Mouse (Mus musculus) kidney, postnatal 25 days (tissue): Measurements from ENCODE around the gene Cflar.
A peak's percentile ranks its signal among the peaks of the same experiment; 100 is the strongest.
"Not testable (repeated sequence)": the region's sequence is repeated elsewhere in the genome, so short reads cannot be mapped to it uniquely, and the experiment has no call there.

Source experiments
- DNase-seq, 2 experiments: peaks; one replicate each; pipeline ENCODE4 v3.0.0; 2021; ENCODE audit warnings: mixed read lengths in 2 of 2

Cflar gene

DNA sequence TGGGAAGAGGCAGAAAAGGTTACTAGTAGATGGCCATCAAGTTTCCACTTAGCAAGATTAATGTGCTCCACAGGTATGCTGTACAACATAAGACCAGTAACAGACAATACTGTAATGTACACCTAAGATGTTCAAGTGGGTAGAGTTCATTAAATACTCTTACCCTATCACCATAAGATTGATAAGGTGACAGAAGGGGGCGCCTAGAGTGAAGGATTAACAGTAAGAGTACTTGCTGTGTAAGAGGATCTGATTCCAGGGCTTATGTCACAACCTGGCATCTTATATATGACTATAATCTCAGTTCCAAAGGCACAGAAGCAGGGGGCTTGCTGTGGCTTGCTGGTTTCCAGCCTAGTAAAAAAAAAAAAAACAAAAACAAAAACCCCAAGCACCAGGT is 66.9 kb downstream of the Cflar start:
- DNase-seq = no peak

DNA sequence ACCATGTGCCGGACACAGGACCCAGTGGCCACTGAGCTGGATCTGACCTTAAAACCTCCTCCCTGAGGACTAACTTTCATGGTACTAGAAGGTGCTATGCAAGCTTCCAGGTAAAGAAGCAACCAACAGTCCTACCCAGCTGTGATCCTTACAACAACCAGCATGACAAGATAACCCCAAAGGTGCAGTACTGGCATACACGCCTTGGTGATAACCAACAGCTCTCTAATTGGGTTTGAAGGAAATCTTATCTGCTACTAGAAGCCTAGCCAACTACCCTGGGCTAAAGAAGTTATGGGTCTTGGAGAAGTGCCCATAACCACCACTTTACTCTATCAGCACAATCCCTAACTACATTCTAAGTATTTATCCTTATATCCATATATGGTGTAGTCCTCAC is 75.0 kb downstream of the Cflar start:
- DNase-seq = no peak

DNA sequence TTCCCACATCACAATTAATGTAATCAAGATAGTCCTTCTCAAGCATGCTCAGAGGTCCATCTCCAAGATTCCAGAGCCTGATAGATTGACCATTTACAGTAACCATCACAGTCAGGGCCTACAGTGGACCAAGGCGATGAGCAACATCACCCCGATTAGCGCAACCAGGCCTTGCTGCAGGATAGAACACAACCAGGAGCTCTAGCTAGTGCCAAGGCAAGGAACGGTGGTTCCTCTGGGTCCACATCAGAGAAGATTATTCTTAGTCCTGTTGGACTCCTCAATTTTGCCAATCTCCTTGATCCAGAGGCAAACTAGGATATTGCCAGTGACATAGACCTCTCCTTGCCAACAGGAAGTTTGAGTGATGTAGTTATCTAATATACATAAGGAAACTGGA is 77.1 kb downstream of the Cflar start:
- no peak for DNase-seq

DNA sequence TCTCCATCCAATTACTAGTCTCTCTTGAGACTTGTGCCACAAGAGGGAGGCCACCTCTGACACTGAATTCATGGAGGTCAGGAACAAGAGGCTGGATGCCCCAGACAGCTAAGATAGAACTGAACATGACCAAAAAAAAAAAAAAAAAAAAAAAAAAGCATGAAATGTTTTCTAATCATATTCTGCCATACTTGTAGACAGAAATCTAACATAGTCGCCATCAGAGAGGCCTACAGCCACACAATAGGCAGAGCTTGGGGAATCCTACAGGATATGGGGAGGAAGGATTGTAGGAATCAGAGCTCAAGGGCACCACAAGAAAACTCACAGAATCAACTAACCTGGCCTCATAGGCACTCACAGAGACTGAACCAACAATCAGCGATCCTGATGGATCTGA is 83.4 kb downstream of the Cflar start:
- no peak for DNase-seq

DNA sequence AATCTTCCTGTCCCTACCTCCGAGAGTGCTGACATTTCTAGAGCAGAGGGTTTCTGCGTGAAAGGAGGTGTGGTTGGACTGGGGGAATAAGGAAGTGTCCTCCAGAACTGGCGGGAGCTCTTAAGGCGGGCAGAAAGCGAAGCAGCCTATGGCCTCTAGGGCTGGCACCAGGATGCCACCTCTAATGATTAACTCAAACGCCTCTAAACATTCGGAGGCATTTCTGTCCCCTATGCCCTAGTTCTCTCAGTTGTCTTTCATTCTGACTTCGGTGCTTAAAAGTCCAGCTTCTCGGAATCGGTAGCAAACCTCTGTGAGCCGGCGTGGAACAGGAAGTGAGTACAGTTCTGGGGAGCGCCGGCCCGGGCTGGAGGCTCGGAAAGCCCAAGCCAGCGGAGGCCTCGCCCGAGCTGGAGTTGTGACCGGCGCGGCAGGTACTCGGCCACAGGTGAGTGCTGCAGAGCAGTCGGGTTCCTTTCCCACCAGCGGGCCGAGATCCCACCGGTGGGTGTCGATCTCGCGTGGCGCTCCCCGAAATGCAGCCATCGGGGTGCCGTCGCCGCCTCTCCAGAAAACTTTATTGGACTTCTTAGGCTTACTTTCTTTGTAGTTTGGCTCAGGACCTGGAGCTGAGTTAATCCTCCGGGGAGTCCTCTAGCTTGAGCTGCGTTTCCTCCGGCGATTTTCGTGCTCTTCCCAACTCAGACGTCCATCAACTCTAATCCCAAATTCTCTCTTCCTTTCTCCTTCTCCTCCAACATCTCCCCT is 84.2 kb downstream of the Cflar start, which contains the start of gene Casp8:
Casp8 (plus strand) TSS at position 84 of the 768 bp plus-strand sequence.
- peak; percentile 76 to 90 for DNase-seq

DNA sequence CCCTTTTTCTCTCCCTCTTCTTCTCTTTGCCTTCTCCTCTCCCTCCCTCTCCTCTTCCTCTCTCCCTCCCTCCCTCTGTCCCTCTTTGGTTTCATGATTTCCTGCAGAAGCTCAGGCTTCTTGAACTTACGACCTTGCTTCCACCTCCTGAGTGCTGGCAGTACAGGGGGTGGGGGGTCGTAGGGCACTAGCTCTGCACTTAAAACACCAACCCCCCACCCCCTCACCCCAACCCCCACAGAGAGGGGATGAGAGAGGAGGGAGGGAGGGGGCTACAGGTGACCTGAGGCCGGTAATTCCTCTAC is 84.7 kb downstream of the Cflar start:
- no peak for DNase-seq

DNA sequence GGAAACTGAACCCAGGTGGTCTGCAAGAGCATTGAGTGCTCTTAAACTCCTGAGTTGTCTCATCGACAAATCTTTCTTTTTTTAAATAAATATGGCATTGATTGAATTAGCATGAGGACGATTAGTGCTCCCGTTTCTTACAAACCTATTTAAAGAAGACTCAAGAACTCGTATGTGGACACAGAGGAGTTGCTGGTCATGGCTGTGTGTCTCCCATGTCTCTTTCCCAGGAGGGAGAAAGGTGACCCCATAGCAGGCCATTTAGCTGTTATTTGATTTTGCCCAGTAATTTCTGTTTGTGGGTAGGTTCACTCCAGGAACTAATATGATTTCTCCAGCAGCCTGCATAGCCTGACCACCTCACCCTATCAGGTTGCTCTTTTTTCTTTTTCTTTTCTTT is 85.5 kb downstream of the Cflar start:
- DNase-seq = no peak

DNA sequence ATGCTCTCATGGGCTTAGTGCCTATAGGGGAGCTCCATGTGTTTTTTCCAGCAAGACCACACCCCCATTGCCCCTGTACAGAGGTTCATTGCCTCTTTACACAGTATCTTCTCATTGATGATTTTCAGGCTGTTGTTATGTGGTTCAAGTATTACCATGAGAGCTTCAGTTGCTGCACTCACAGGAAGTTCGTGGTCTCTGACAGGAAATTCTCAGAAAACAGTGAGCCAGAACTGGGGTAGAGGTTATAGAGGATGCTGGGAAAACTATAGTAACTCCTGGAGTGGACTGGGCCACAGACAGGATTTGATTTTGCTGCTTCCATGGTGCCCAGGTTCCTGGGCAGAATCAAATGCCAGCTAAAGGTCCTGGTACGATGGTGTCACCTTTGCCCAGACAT is 86.1 kb downstream of the Cflar start:
- DNase-seq = no peak

DNA sequence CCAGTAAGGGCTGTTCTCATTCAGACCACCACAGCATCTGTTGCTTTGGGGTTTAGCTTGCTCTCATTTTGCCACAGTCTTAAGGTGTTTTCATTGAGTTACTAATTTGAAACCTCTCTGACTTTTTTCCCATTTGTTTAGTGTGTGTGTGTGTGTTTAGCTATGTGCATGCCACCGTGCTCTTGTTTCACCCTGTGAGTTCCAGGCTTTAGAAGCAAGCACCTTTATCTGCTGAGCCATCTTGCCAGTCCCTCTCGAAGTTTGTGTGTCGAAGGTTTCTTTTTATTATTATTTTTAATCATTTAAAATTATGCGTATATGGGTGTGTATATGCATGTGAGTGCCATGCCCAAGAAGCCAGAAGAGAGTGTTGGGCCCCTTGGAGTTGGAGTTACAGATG is 87.6 kb downstream of the Cflar start:
- no peak for DNase-seq

DNA sequence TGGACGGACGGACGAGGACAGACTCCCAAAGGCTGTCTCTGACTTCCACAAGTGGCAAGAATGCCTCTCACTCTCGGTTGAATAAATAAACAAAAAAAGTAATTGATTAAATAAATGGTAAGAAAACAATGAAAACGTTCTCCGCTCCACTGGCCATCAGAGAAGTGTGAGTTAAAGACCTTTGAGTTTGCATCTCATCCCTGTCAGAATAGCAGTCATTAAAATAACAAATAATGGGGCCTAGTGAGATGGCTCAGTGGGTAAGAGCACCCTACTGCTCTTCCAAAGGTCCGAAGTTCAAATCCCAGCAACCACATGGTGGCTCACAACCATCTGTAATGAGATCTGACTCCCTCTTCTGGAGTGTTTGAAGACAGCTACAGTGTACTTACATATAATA is 89.3 kb downstream of the Cflar start:
- not testable (repeated sequence) for DNase-seq

DNA sequence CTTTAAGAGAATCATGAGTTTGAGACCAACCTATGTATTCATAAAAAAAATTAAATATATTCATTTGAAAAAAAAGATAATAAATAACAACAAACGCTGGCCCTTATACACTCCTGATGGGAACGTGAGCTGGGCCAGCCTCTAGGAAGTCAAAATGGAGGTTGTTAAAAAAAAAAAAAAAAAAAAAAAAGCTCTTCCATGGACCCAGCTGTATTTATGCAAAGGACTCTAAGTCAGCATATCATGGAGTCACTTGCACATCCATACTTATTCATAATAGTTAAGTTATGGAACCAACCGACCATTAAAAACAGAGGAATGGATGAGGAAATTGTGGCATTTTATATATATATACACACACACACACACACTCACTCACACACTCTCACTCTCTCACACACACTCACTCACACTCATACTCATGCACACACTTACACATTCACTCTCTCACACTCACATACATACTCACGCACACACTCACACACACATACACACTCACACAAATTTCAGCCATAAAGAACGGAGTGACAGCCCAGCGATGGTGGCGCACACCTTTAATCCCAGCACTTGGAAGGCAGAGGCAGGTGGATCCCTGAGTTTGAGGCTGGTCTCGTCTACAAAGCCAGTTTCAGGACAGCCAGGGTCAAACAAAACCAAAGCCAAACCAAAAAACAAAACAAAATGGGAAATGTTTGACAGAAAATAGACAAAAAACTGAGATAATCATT is 90.4 kb downstream of the Cflar start:
- no peak for DNase-seq

DNA sequence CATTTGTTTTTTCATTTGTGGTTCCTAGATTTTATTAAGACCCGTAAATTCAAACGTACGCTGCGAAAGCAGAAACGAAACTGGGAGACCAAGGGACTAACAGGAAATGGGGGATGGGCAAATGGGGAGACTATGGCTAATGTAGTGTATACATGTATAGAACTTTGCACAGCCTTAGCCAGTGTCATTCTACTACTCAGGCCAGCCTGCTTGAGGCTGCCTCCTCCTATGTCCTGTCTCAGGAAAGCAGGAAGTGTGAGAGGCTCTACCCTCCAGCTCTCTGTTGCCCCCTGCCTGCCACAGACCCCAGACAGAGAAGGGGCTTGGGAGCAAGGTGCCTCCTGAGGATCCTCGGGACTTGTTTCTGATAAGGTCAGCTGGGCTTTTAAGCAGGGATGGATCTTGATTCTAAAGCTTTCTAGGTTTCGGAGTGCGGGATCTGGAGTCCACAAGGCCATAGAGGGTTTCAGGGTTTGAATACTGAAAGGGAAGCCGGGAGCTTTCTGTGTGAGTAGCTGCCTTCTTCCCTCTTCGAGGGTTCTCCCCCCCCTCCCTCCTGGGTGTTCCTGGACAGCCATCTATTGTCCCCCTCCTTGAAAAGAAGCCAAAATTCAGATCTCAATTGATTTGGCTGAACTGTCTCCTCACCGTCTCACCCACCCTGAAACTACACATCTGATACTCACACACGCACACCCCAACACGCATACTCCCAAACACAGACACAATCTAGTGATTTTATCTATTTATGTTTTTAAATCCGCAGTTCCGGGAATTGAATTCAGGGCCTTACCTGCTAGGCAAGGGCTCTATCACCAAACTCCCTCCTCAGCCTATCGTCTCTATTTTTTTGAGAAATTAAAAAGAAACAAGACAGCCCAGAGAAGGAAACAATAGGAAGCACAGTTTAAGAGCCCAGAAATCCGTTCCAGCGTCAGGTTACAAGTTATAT is 91.3 kb downstream of the Cflar start:
- peak; percentile 65 to 67 for DNase-seq

DNA sequence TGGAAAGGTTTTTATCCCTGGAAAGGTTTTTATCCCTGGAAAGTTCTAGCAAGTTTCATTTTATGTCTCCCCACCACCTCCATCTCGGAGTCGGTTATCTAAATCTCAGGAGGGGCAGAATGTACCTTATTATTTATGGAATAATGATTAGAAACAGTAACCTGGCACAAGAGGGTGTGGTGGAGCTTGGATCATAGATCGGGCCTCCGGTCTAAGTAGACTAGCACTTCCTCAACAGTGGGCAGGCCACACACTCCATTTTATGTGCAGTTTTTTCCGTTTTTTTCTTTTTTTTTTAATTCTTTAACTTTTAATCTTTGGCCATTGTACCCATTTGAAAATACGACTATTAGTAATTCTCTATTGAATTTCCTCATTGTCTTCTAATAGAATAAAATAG is 92.2 kb downstream of the Cflar start:
- no peak for DNase-seq

DNA sequence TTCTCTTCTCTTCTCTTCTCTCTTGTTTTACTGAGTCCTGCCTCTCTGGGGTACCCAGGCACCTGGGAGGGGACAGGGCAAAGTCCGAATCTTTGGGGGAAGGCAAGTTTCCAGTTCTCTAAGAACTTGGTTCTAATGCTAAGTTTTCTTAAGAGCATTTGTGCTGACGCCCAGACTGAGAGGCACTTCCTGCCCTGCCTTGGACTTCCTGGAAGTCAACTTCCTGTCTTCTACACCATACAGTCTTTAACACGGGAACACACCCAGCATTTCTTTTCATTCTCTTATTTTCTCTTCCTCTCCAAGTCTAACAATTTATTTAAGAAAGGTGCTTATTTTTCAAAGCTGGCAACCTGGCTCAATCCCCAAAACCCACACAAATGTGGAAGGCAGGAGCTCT is 95.3 kb downstream of the Cflar start:
- DNase-seq = no peak
